Mouse (Mus musculus): Measurements from ENCODE around the gene Rps26.

Gene Rps26

DNA sequence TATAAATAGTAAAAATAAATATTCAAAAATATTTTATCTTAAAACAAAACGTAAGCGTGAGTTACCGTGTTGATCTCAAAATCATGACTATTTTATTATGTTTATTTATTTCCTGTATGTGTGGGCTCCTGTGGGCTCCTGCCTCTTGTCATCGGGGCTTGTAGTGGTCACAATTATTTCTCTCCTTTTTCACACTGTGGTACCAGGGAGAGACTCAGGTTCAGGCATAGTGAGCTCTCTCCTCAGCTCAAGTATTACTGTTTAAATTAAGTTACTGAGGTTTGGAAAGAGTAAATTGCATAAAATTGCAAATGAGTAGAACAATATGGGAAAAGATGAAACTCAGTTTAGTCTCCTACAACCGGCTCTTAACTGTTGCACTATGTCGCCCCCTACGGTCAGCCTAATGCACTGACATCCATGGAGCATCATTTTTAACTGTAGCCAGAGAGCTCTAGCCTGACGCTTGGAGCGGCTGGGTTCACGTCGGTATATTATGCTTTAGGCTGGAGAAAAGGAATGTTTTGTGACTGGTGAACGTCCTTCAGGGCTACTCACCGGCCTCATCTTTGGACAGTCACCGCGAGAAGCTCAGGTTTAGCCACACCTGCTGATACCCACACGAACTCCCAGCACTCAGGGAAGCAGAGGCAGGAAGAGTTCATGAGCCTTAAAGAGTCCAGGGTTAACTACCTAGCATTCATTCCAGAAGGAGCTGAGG, 14.0 kb downstream of the Rps26 start:
- peak; percentile 74 for DNase-seq (ENCODE audit: extremely low spot score, low read depth, low spot score)

- no peak for DNase-seq (ENCODE audit: extremely low spot score, low read depth, low spot score)
Measured at GRCm38 (mm10) chr10:128606483-128606882, 20.1 kb downstream of the Rps26 start.

GRCm38 (mm10) chr10:128602470-128603128, 23.9 kb downstream of the Rps26 start:
- no peak for DNase-seq (ENCODE audit: extremely low spot score, low read depth, low spot score)

- no peak for DNase-seq (ENCODE audit: extremely low spot score, low read depth, low spot score)
Measured at GRCm38 (mm10) chr10:128601499-128601898, 25.0 kb downstream of the Rps26 start.

DNA sequence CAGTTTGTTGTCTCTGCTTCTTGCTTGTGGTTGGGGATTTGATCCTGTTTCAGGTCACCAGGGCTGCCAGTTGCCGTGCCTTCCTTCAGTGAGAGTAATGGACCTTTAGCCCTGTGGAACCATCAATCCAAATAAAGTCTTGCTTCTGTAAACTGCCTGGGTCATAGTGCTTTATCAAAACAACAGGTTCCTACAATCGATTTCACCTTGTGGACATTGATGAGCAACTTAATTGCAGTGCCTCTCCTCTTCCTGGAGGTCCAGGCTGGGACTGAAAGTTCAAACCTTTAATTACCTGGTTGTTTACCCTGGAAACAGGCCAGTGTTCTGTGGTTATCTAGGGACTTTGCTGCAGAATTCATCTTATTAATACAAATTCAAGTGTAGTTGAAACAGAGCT, 28.1 kb downstream of the Rps26 start:
- DNase-seq (ENCODE audit: extremely low spot score, low read depth, low spot score), result no peak

DNA sequence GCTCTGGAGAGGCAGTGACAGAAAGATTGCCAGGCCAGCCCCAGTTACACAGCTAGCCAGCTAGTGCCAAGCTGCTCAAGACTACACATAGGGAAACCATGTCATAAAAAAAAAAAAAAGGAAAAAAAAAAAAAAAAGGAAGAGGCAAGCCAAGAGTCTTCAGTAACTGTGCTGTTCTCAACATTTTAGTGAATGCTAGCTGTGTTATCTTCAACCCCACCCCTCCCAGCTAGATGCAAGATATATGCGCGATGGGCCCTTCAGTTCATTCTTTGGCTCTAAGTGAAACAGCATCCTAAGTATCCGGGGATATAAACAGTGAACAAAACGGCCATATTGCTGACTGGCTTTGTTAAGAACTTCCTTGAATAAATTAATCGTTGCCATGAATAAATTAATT, 33.8 kb downstream of the Rps26 start:
- no peak for DNase-seq (ENCODE audit: extremely low spot score, low read depth, low spot score)

GRCm38 (mm10) chr10:128591436-128591835, 35.1 kb downstream of the Rps26 start:
- DNase-seq (ENCODE audit: extremely low spot score, low read depth, low spot score), result no peak

GRCm38 (mm10) chr10:128590193-128590690, 36.3 kb downstream of the Rps26 start:
- DNase-seq (ENCODE audit: extremely low spot score, low read depth, low spot score), result no peak

- DNase-seq (ENCODE audit: extremely low spot score, low read depth, low spot score), result no peak
Measured at GRCm38 (mm10) chr10:128589464-128590192, 36.9 kb downstream of the Rps26 start, which contains the start of gene Erbb3. TSS of gene Erbb3 (minus strand) at chr10:128589652.

DNA sequence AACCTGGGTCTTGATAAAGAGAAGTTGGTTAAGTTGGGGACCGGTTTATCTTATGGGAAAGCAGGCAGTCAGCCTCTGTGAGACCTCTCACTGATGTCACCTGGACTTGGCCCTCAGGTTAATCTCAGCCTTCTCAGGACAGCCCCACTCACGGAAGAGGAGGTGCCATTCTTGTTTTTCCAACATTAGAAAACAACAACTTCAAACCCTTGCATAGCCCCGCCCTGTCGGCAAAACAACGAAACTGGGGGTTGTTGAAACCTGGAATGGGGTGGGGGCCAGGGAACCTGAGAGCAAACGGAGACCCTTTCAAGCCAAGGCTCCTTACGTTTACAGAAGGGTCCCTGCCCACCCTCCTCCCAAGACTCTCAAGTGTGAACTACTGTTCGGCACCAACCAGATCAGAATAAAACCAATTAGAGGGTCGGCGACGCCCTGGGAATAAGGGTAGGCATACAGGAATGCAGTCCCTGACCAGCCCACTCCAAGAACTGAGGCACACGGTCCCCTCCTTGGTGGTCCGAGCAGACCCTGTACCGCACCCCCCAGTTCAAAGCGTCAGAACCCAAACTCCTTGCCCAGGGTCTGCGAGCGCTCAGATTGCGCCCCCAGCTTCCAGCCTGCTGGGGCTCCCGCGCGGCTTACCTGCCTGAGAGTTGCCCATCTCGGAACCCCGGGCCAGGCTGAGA, 37.6 kb downstream of the Rps26 start:
- no peak for DNase-seq (ENCODE audit: extremely low spot score, low read depth, low spot score)

- no peak for DNase-seq (ENCODE audit: extremely low spot score, low read depth, low spot score)
Measured at GRCm38 (mm10) chr10:128588136-128588535, 38.4 kb downstream of the Rps26 start.

DNA sequence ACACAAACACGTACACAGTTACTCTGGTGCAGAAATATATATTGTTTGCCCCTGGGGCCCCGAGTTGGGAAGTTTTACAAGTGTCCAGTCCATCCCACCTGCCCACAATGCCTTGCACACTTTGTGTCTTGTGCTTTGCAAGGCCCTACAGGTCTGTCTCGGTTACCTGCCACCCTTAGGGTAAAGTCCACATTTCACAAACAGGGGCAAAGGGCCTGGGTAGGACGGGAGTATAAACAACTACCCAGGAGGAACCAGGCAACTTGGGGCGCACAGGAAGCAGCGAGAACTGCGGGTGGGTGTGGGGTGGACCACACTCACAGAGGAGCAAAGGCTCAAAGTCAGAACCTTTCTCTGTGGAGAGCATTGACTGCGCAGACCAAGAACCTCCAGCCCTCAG, 38.9 kb downstream of the Rps26 start:
- no peak for DNase-seq (ENCODE audit: extremely low spot score, low read depth, low spot score)

DNA sequence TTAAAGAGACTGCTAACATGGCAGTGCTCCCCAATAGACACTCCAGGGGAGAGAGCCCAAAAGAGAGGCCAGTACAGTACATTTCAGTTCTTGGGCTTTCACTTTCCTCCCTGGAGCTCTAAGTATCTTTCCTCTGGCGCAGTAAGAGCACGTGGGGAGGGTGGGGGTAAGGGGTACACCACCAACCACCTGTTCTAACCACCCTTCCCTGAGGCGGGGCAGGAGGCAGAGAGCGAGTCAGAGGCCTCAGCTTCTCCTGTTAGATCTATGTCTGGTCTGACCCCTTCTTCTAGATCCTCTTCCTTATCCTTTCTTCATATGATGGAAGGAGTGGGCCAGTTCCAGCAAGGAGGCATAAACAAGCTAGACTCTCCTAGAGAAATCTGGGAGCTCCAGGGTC, 39.4 kb downstream of the Rps26 start:
- no peak for DNase-seq (ENCODE audit: extremely low spot score, low read depth, low spot score)

- DNase-seq (ENCODE audit: extremely low spot score, low read depth, low spot score), result no peak
Measured at GRCm38 (mm10) chr10:128586546-128586945, 40.0 kb downstream of the Rps26 start.

- no peak for DNase-seq (ENCODE audit: extremely low spot score, low read depth, low spot score)
Measured at GRCm38 (mm10) chr10:128584386-128584785, 42.2 kb downstream of the Rps26 start.

GRCm38 (mm10) chr10:128583644-128584043, 42.9 kb downstream of the Rps26 start:
- no peak for DNase-seq (ENCODE audit: extremely low spot score, low read depth, low spot score)

- DNase-seq (ENCODE audit: extremely low spot score, low read depth, low spot score), result no peak
Measured at GRCm38 (mm10) chr10:128579731-128580130, 46.8 kb downstream of the Rps26 start.

- DNase-seq (ENCODE audit: extremely low spot score, low read depth, low spot score), result no peak
Measured at GRCm38 (mm10) chr10:128579298-128579697, 47.2 kb downstream of the Rps26 start.

DNA sequence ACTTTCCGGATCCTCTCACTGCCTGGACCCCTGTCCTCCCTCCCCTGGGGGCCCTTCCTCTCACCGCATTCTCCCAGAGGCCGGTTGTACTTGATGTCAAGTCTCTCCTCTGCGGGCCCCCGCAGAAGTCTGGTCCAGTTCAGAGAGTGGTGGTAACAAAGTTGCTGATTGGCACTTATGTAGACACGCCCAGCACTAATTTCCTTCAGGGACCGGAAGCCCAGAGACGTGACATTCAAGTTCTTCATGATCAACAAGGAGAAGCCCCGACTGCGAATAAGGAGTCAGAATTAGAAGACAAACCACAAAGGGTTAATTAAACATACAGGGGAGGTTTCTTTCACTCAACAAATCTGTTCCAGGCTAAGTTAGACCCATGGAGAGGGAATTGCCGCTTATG, 48.2 kb downstream of the Rps26 start:
- no peak for DNase-seq (ENCODE audit: extremely low spot score, low read depth, low spot score)

- DNase-seq (ENCODE audit: extremely low spot score, low read depth, low spot score), result no peak
Measured at GRCm38 (mm10) chr10:128575063-128575462, 51.5 kb downstream of the Rps26 start.

Data from hindlimb bud, embryonic 11.5 days (tissue).